Mouse (Mus musculus) embryonic facial prominence, embryonic 11.5 days (tissue): Measurements from ENCODE around the gene Rbpms2. TPM values are rescaled to one million over a fixed set of nuclear protein-coding genes. Genes with fewer than 3 reads are reported as not detected.

Source experiments
- ATAC-seq: fragments of 200-750 bp; cut with Nextera tagmentation; replicated peaks from 2 replicates; pipeline ENCODE4 v1.8.0; 2017; ENCODE audit warnings: low read depth; ENCODE audit not compliant: insufficient number of reproducible peaks, low FRiP score, low TSS enrichment
- DNase-seq: peaks from one replicate; pipeline ENCODE4 v3.0.0-alpha.2; 2015; ENCODE audit warnings: low spot score
- H3K27ac ChIP-seq: fragments of 300-500 bp; sonication (generic); replicated peaks from 2 replicates; pipeline ENCODE4 v1.5.1; 2014; ENCODE audit warnings: mild to moderate bottlenecking, low read depth, low read length, control low read depth
- H3K27me3 ChIP-seq: fragments of 300-500 bp; sonication (generic); 2 replicates; pipeline ENCODE4 v1.6.1; 2014; ENCODE audit warnings: mild to moderate bottlenecking, low read length, moderate library complexity, mixed read lengths; ENCODE audit not compliant: control insufficient read depth, insufficient read depth
- H3K36me3 ChIP-seq: fragments of 300-500 bp; sonication (generic); replicated peaks from 2 replicates; pipeline ENCODE4 v1.6.1; 2014; ENCODE audit warnings: low read depth, mild to moderate bottlenecking, low read length, moderate library complexity, mixed read lengths; ENCODE audit not compliant: control insufficient read depth, insufficient read depth
- H3K4me1 ChIP-seq: fragments of 300-500 bp; sonication (generic); 2 replicates; pipeline ENCODE4 v1.6.1; 2014; ENCODE audit warnings: low read length, mixed read lengths; ENCODE audit not compliant: control insufficient read depth, insufficient read depth
- H3K4me2 ChIP-seq: fragments of 300-500 bp; sonication (generic); 2 replicates; pipeline ENCODE4 v1.6.1; 2014; ENCODE audit warnings: low read depth, mild to moderate bottlenecking, control low read depth, low read length, moderate library complexity
- H3K4me3 ChIP-seq: fragments of 300-500 bp; sonication (generic); 2 replicates; pipeline ENCODE4 v1.5.1; 2014; ENCODE audit warnings: low read depth, low read length, control low read depth
- H3K9ac ChIP-seq: fragments of 300-500 bp; sonication (generic); replicated peaks from 2 replicates; pipeline ENCODE4 v1.6.1; 2014; ENCODE audit warnings: mild to moderate bottlenecking, control low read depth, low read length
- H3K9me3 ChIP-seq: fragments of 300-500 bp; sonication (generic); replicated peaks from 2 replicates; pipeline ENCODE4 v1.6.1; 2016; ENCODE audit warnings: mild to moderate bottlenecking, low read length, inconsistent platforms, mixed read lengths; ENCODE audit not compliant: control insufficient read depth
- WGBS: fragments of 180-500 bp; shearing (Covaris S2); extraction: QIAGEN DNeasy Blood & Tissue Kit; methylation state at CpG from one replicate; pipeline ENCODE4 v1.1.7; 2014; 5-methylcytosine and 5-hydroxymethylcytosine counted together
- polyA plus RNA-seq: library from polyadenylated mRNA; unstranded; fragments of >200 nt; fragmentation: Nextera tagmentation; extraction: Ambion mirVana; gene quantifications from 2 replicates; pipeline ENCODE4 v1.2.1, GENCODE M21; 2014

The Rbpms2 gene
- polyA plus RNA-seq, 1 experiment from 2014 or later = 20.4 TPM

GRCm38 (mm10) chr9:65664163-65664562 lies 34.7 kb downstream of the Rbpms2 start:
- 0 out of 2 replicates have a peak, but pooled peaks have one; percentile 16 for ATAC-seq
- Histone ChIP-seq H3K27ac (no peak overlapping the region), H3K27me3 (no peaks in the 10 kb centered on the region), H3K4me2 (no peak overlapping the region), H3K4me1 (no peaks in the 10 kb centered on the region), H3K4me3 (no peak overlapping the region), H3K36me3 (no peaks in the 10 kb centered on the region), H3K9me3 (no peaks in the 10 kb centered on the region), H3K9ac (no peak overlapping the region)
- DNase-seq = peak; percentile 78
- 0% methylated on average over 3 of the region's 3 CpGs for WGBS

GRCm38 (mm10) chr9:65666042-65666441 lies 36.6 kb downstream of the Rbpms2 start:
- no peak overlapping the region for H3K27ac ChIP-seq
- 20% methylated on average over 5 of the region's 5 CpGs for WGBS
- H3K9ac ChIP-seq = no peak overlapping the region
- no peak overlapping the region for H3K4me3 ChIP-seq
- no peak overlapping the region for H3K4me2 ChIP-seq
- no peaks in the 10 kb centered on the region for H3K4me1 ChIP-seq
- no peaks in the 10 kb centered on the region for H3K27me3 ChIP-seq
- DNase-seq (peak; percentile 77), ATAC-seq (0 out of 2 replicates have a peak, but pooled peaks have one; percentile 22)
- H3K36me3 ChIP-seq = no peaks in the 10 kb centered on the region
- H3K9me3 ChIP-seq = no peaks in the 10 kb centered on the region

- Histone ChIP-seq H3K9ac (no peak within 1 kb of the TSS), H3K27me3 (no peaks in the 10 kb centered on the region), H3K4me3 (no peak within 1 kb of the TSS), H3K27ac (no peak within 1 kb of the TSS), H3K4me2 (no peak within 1 kb of the TSS), H3K36me3 (no peaks in the 10 kb centered on the region), H3K9me3 (no peaks in the 10 kb centered on the region), H3K4me1 (no peaks in the 10 kb centered on the region)
- WGBS = 91% methylated on average over 8 of the region's 8 CpGs
- no peak for ATAC-seq
- DNase-seq = no peak
Observed at GRCm38 (mm10) chr9:65667701-65668100, 38.3 kb downstream of the Rbpms2 start, which contains the start of gene Oaz2. Oaz2 (plus strand) TSS chr9:65668001.

GRCm38 (mm10) chr9:65671431-65671931 lies 42.0 kb downstream of the Rbpms2 start:
- 49% methylated on average over 9 of the region's 9 CpGs for WGBS
- no peak overlapping the region for H3K27ac ChIP-seq
- no peak overlapping the region for H3K4me3 ChIP-seq

GRCm38 (mm10) chr9:65672996-65673395 lies 43.5 kb downstream of the Rbpms2 start:
- no peak overlapping the region for H3K9ac ChIP-seq
- H3K4me2 ChIP-seq = no peak overlapping the region
- no peak overlapping the region for H3K4me3 ChIP-seq
- no peaks in the 10 kb centered on the region; the same call in 1 of the 2 replicates for H3K4me1 ChIP-seq
- H3K9me3 ChIP-seq = no peaks in the 10 kb centered on the region
- 58% methylated on average over 11 of the region's 11 CpGs for WGBS
- no peaks in the 10 kb centered on the region for H3K36me3 ChIP-seq
- DNase-seq = no peak
- no peaks in the 10 kb centered on the region for H3K27me3 ChIP-seq
- no peak for ATAC-seq
- peak overlapping the region; percentile 8; the same call in 1 of the 2 replicates for H3K27ac ChIP-seq

More at GRCm38 (mm10) chr9:65671431-65671931, 42.0 kb downstream of the Rbpms2 start:
- no peak for ATAC-seq
- Histone ChIP-seq H3K4me2 (no peak overlapping the region), H3K9me3 (no peaks in the 10 kb centered on the region), H3K27me3 (no peaks in the 10 kb centered on the region), H3K4me1 (no peaks in the 10 kb centered on the region), H3K36me3 (no peaks in the 10 kb centered on the region), H3K9ac (no peak overlapping the region)
- DNase-seq = no peak

- Histone ChIP-seq H3K4me3 (peak overlapping the region; percentile 76), H3K36me3 (no peaks in the 10 kb centered on the region), H3K27ac (no peak overlapping the region), H3K9me3 (no peaks in the 10 kb centered on the region), H3K4me2 (peak overlapping the region; percentile 27), H3K9ac (peak overlapping the region; percentile 75), H3K4me1 (no peaks in the 10 kb centered on the region; the same call in none of the 2 replicates), H3K27me3 (no peaks in the 10 kb centered on the region)
- ATAC-seq (peak; percentile 21; the same call in 1 of the 2 replicates), DNase-seq (no peak)
- WGBS = 62% methylated on average over 8 of the region's 8 CpGs
Observed at GRCm38 (mm10) chr9:65675461-65676357, 46.3 kb downstream of the Rbpms2 start.

- under 1% methylated on average over 45 of the region's 51 CpGs for WGBS
- H3K4me1 ChIP-seq = no peaks in the 10 kb centered on the region; the same call in none of the 2 replicates
- no peaks in the 10 kb centered on the region for H3K36me3 ChIP-seq
- ATAC-seq (peak; percentile 94), DNase-seq (peak; percentile 98)
- H3K4me3 ChIP-seq = peak overlapping the region; percentile 76
- no peaks in the 10 kb centered on the region for H3K27me3 ChIP-seq
- peak overlapping the region; percentile 78 for H3K4me2 ChIP-seq
- H3K9me3 ChIP-seq = no peaks in the 10 kb centered on the region
- H3K9ac ChIP-seq = peak overlapping the region; percentile 75
- no peak overlapping the region for H3K27ac ChIP-seq
Observed at GRCm38 (mm10) chr9:65676358-65677118, 47.1 kb downstream of the Rbpms2 start.
